Mouse (Mus musculus): ENCODE results near the gene Cd34. TPM values are rescaled to one million over a fixed set of nuclear protein-coding genes. Genes with fewer than 3 reads are reported as not detected.

Gene Cd34
- polyA plus RNA-seq (2021; fragmentation: Nextera tagmentation) = 23.6 and 28.7 TPM in 2 replicates
- long read RNA-seq, experiment 1, transcript Cd34-201 (8 exons, 2,454 nt) = minor isoform, 17 of 46 reads
- long read RNA-seq, experiment 1, transcript Cd34-202 (8 exons, 2,554 nt) = major isoform, 25 of 46 reads
- long read RNA-seq, experiment 1, partial matches to known transcripts = 4 of 46 reads
- long read RNA-seq, experiment 1, other reads (novel, unspliced or antisense) = 0 of 46 reads
- long read RNA-seq, experiment 2, transcript Cd34-202 (8 exons, 2,554 nt) = major isoform, 107 of 211 reads
- long read RNA-seq, experiment 2, transcript Cd34-201 (8 exons, 2,454 nt) = minor isoform, 87 of 211 reads
- long read RNA-seq, experiment 2, partial matches to known transcripts = 10 of 211 reads
- long read RNA-seq, experiment 2, other reads (novel, unspliced or antisense) = 6 of 211 reads

DNA sequence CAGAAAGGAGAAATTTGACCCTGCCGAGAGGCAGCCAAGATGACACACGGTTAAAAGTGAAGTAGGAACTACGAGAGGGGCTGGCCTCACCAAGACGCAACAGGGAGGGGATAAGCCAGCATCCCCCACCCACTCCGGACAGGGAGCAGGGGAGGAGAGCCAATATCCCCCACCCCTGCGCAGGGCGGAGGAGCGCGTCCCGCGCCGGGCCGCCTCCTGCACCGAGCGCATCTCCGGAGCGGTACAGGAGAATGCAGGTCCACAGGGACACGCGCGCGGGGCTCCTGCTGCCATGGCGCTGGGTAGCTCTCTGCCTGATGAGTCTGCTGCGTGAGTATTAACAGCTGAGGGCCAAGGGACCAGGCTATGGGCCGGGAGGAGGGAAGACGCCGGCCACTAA is at the start of gene Cd34:
Gene Cd34, plus strand, starts transcription at position 105 of the 400 bp plus-strand sequence.

Other genes with a start within 250 kb of the Cd34 start
- 0.15 and 0.18 TPM in 2 replicates for gene Cd46, start 153.4 kb downstream of the Cd34 start, polyA plus RNA-seq (2021; fragmentation: Nextera tagmentation)
- 28.6 and 34.0 TPM in 2 replicates for gene Cr1l, start 192.8 kb downstream of the Cd34 start, polyA plus RNA-seq (2021; fragmentation: Nextera tagmentation)
- 0.15 and 0.23 TPM in 2 replicates for gene Cr2, start 237.9 kb downstream of the Cd34 start, polyA plus RNA-seq (2021; fragmentation: Nextera tagmentation)

Data from layer of hippocampus, adult 6 months (tissue).